Mouse (Mus musculus): Measurements from ENCODE around the gene Klhdc7a. TPM values are rescaled to one million over a fixed set of nuclear protein-coding genes. Genes with fewer than 3 reads are reported as not detected.
A peak's percentile ranks its signal among the peaks of the same experiment; 100 is the strongest.

The Klhdc7a gene
- polyA plus RNA-seq, 1 experiment from 2014 or later, result 0.03 TPM

DNA sequence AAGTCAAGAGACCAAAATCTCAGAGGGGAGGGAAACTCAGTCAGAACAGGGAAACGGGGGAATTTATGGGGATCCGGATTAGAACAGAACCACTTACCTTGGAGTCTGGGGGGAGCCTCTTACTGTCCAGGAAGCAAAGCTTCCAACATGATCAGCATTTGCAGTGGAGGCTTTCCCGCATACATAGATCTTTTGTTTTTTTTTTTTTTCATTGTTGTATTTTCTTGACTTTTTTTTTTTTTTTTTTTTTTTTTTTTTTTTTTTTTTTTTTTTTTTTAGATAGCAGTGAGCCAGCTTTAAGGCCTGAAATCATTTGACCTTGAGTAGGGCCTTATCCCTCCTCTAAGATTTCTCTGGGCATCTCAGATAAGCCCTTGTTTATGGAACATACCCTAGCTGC lies 8.6 kb downstream of the Klhdc7a start:
- DNase-seq (ENCODE audit: low spot score) (no peak), ATAC-seq (replicated peaks; ENCODE audit: low FRiP score) (no peak)
- no peak overlapping the region for H3K4me3 ChIP-seq (ENCODE audit: low read depth, low read length)
- no peak overlapping the region for H3K9ac ChIP-seq (ENCODE audit: low read length)
- no peaks in the 10 kb centered on the region for H3K9me3 ChIP-seq (ENCODE audit: control insufficient read depth, low read length)
- no peak overlapping the region for H3K4me2 ChIP-seq (ENCODE audit: low read depth, low read length, severe bottlenecking)
- H3K27ac ChIP-seq (ENCODE audit: low read depth, low read length), result no peak overlapping the region
- no peaks in the 10 kb centered on the region for H3K27me3 ChIP-seq (ENCODE audit: control insufficient read depth, insufficient read depth, low read length)
- H3K36me3 ChIP-seq (ENCODE audit: control insufficient read depth, insufficient read depth, low read length), result no peaks in the 10 kb centered on the region
- WGBS, result 97% methylated on average over 3 of the region's 3 CpGs
- H3K4me1 ChIP-seq (replicated peaks; ENCODE audit: control insufficient read depth, insufficient read depth, low read length), result no peaks in the 10 kb centered on the region

DNA sequence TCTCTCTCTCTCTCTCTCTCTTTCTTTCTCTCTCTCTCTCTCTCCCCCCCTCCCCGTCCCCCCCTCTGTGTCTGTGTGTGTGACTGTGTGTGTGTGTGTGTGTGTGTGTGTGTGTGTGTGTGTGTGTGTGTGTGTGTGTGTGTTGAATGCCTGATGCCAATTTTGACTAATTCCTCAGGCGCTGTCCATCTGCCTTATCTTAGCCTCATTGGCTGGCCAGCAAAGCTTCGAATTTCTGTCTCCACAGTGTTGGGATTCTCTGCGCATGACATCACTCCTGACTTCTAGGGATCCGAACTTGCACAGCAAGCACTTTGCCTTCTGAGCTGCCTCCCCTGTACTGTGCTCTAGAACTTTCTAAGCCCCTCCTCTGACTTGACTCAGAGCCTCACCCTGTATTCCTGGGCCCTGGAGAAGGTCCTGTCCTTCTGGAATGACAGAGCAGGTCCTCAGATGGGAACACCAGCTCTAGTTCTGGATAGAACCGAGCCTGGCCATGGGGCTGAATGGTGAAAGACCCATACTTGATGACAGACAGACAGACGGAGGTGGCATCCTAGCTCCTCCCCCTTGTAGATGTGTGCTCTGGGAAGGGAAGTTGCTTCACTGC lies 16.8 kb downstream of the Klhdc7a start:
- ATAC-seq (replicated peaks; ENCODE audit: low FRiP score) (no peak), DNase-seq (ENCODE audit: low spot score) (no peak)
- no peak overlapping the region for H3K9ac ChIP-seq (ENCODE audit: low read length)
- H3K4me3 ChIP-seq (ENCODE audit: low read depth, low read length), result no peak overlapping the region
- H3K36me3 ChIP-seq (ENCODE audit: control insufficient read depth, insufficient read depth, low read length), result no peaks in the 10 kb centered on the region
- whole genome bisulfite sequencing, result 62% methylated on average over 6 of the region's 7 CpGs
- no peak overlapping the region for H3K4me2 ChIP-seq (ENCODE audit: low read depth, low read length, severe bottlenecking)
- no peaks in the 10 kb centered on the region; the same call in 1 of the 2 replicates for H3K9me3 ChIP-seq (ENCODE audit: control insufficient read depth, low read length)
- no peaks in the 10 kb centered on the region; the same call in 1 of the 2 replicates for H3K27me3 ChIP-seq (ENCODE audit: control insufficient read depth, insufficient read depth, low read length)
- H3K27ac ChIP-seq (ENCODE audit: low read depth, low read length), result no peak overlapping the region
- peaks cover 2% of the 10 kb centered on the region; the same call in 1 of the 2 replicates for H3K4me1 ChIP-seq (replicated peaks; ENCODE audit: control insufficient read depth, insufficient read depth, low read length)

DNA sequence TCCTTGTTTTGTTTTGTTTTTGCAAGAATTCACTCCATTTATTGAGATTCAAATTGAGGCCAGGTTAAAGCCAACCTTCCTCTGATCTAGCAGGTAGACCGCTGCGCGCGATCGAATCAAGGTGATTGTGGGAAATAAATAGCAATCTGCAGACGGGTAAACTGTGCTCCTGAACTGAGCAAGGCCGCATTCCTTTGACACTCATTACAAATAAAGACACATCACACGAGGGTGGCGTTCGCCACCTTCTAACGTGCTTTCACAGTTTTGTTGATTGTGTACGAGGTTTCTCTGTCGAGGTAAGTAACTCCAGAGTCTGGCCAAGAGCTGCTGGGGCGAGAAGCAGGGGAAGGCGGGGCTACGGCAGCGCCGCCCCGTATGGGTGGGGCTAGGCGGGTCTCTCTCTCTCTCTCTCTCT lies 17.4 kb downstream of the Klhdc7a start:
- peak overlapping the region; percentile 19 for H3K4me3 ChIP-seq (ENCODE audit: low read depth, low read length)
- no peak overlapping the region for H3K9ac ChIP-seq (ENCODE audit: low read length)
- H3K27me3 ChIP-seq (ENCODE audit: control insufficient read depth, insufficient read depth, low read length), result no peaks in the 10 kb centered on the region; the same call in 1 of the 2 replicates
- DNase-seq (ENCODE audit: low spot score), result peak; percentile 71
- peak overlapping the region; percentile 58 for H3K4me2 ChIP-seq (ENCODE audit: low read depth, low read length, severe bottlenecking)
- no peaks in the 10 kb centered on the region; the same call in 1 of the 2 replicates for H3K9me3 ChIP-seq (ENCODE audit: control insufficient read depth, low read length)
- ATAC-seq (replicated peaks; ENCODE audit: low FRiP score), result no peak; the same call in 1 of the 2 replicates
- no peak overlapping the region for H3K27ac ChIP-seq (ENCODE audit: low read depth, low read length)
- peaks cover 2% of the 10 kb centered on the region; the same call in 1 of the 2 replicates for H3K4me1 ChIP-seq (replicated peaks; ENCODE audit: control insufficient read depth, insufficient read depth, low read length)
- H3K36me3 ChIP-seq (ENCODE audit: control insufficient read depth, insufficient read depth, low read length), result no peaks in the 10 kb centered on the region
- 1% methylated on average over 20 of the region's 20 CpGs for WGBS

DNA sequence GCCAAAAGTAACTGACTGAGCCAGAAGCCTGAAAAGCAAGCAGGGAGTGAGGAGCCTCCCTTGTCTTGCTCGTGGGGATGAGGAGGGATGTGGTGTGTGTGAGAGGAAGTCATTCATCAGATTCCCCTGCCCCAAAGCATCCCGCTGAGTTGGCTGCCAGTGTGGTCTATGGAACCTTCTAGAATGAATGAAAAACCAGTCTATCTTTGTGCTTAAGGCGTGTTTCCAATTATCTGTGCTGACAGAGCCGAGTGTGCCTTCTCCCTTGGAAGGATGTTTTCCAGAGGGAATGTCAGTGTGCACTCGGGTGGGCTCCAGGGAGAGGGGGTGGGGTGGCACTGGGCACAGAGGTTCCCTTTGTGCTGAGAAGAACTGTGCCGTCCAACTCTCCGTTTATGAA lies 19.2 kb downstream of the Klhdc7a start:
- Histone ChIP-seq H3K36me3 (ENCODE audit: control insufficient read depth, insufficient read depth, low read length) (no peaks in the 10 kb centered on the region), H3K27ac (ENCODE audit: low read depth, low read length) (no peak overlapping the region), H3K4me3 (ENCODE audit: low read depth, low read length) (no peak overlapping the region), H3K27me3 (ENCODE audit: control insufficient read depth, insufficient read depth, low read length) (no peaks in the 10 kb centered on the region; the same call in 1 of the 2 replicates), H3K4me1 (replicated peaks; ENCODE audit: control insufficient read depth, insufficient read depth, low read length) (peaks cover 2% of the 10 kb centered on the region; the same call in 1 of the 2 replicates), H3K4me2 (ENCODE audit: low read depth, low read length, severe bottlenecking) (no peak overlapping the region), H3K9me3 (ENCODE audit: control insufficient read depth, low read length) (no peaks in the 10 kb centered on the region; the same call in 1 of the 2 replicates), H3K9ac (ENCODE audit: low read length) (no peak overlapping the region)
- no peak for ATAC-seq (replicated peaks; ENCODE audit: low FRiP score)
- WGBS, result 21% methylated on average over 7 of the region's 7 CpGs
- no peak for DNase-seq (ENCODE audit: low spot score)

DNA sequence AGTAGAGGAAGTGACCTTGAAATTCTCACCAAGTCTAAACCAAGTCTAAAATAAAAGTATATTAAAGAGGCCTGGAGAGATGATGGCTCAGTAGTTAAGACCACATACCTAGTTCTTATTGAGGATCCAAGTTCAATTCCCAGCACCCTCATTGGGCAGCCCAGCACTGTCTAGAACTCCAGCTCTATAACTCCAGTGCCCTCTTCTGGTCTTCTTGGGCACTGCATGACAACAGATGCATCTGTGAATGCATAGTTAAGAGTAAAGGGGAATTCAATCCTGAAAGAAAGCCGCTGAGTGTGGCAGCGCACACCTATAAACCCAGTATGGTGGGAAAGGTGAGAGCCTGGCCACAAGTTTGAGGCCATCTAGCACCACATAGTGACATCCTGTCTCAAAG lies 20.5 kb downstream of the Klhdc7a start:
- H3K9ac ChIP-seq (ENCODE audit: low read length), result no peak overlapping the region
- 91% methylated on average over 2 of the region's 2 CpGs for WGBS
- no peaks in the 10 kb centered on the region for H3K36me3 ChIP-seq (ENCODE audit: control insufficient read depth, insufficient read depth, low read length)
- no peaks in the 10 kb centered on the region for H3K9me3 ChIP-seq (ENCODE audit: control insufficient read depth, low read length)
- H3K4me3 ChIP-seq (ENCODE audit: low read depth, low read length), result no peak overlapping the region
- no peak overlapping the region for H3K4me2 ChIP-seq (ENCODE audit: low read depth, low read length, severe bottlenecking)
- no peaks in the 10 kb centered on the region; the same call in 1 of the 2 replicates for H3K27me3 ChIP-seq (ENCODE audit: control insufficient read depth, insufficient read depth, low read length)
- ATAC-seq (replicated peaks; ENCODE audit: low FRiP score) (no peak), DNase-seq (ENCODE audit: low spot score) (no peak)
- peaks cover 2% of the 10 kb centered on the region; the same call in 1 of the 2 replicates for H3K4me1 ChIP-seq (replicated peaks; ENCODE audit: control insufficient read depth, insufficient read depth, low read length)
- H3K27ac ChIP-seq (ENCODE audit: low read depth, low read length), result no peak overlapping the region

DNA sequence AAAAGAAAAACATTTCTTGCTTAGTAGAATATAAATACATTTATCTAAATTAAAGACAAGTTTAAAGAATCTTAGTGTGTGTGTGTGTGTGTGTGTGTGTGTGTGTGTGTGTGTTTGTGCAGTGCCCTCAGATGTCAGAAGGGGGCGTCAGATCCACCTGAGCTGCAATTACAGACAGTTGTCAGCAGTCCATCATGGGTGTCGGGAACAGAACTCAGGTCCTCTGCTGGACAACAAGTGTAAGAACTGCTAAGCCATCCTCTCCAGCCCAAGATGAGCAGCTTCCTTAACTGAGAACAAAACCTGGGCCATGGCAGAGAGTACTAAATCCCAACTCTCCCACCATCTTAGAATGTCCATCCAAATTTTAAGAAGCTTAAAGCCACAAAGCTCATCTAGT lies 26.0 kb downstream of the Klhdc7a start:
- no peak overlapping the region for H3K4me3 ChIP-seq (ENCODE audit: low read depth, low read length)
- no peaks in the 10 kb centered on the region for H3K9me3 ChIP-seq (ENCODE audit: control insufficient read depth, low read length)
- no peaks in the 10 kb centered on the region for H3K4me1 ChIP-seq (replicated peaks; ENCODE audit: control insufficient read depth, insufficient read depth, low read length)
- no peak overlapping the region for H3K9ac ChIP-seq (ENCODE audit: low read length)
- no peak overlapping the region for H3K27ac ChIP-seq (ENCODE audit: low read depth, low read length)
- WGBS, result 80% methylated on average over 2 of the region's 2 CpGs
- ATAC-seq (replicated peaks; ENCODE audit: low FRiP score) (no peak), DNase-seq (ENCODE audit: low spot score) (no peak)
- no peaks in the 10 kb centered on the region for H3K27me3 ChIP-seq (ENCODE audit: control insufficient read depth, insufficient read depth, low read length)
- no peak overlapping the region for H3K4me2 ChIP-seq (ENCODE audit: low read depth, low read length, severe bottlenecking)
- H3K36me3 ChIP-seq (ENCODE audit: control insufficient read depth, insufficient read depth, low read length), result no peaks in the 10 kb centered on the region

DNA sequence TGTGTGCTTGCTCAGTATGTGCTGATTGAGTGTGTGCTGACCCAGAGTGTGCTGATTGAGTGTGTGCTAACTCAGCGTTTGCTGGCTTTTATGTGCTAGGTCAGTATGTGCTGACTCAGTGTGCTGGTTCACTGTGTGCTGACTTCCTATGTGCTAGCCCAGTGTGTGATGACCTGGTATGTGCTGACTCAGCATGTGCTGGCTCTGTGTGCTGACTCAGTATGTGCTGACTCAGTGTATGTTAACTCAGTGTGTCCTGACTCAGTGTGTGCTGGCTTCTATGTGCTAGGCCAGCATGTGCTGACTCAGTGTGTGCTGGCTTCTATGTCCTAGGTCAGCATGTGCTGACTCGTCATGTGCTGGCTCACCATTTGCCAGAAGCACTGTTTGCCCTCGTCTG lies 32.3 kb downstream of the Klhdc7a start:
- Histone ChIP-seq H3K4me3 (ENCODE audit: low read depth, low read length) (no peak overlapping the region), H3K4me1 (replicated peaks; ENCODE audit: control insufficient read depth, insufficient read depth, low read length) (peaks cover 3% of the 10 kb centered on the region; the same call in 1 of the 2 replicates), H3K27ac (ENCODE audit: low read depth, low read length) (no peak overlapping the region), H3K9me3 (ENCODE audit: control insufficient read depth, low read length) (no peaks in the 10 kb centered on the region), H3K27me3 (ENCODE audit: control insufficient read depth, insufficient read depth, low read length) (0 out of 2 replicates have a peak, but pooled peaks cover 2% of the 10 kb centered on the region), H3K9ac (ENCODE audit: low read length) (no peak overlapping the region), H3K4me2 (ENCODE audit: low read depth, low read length, severe bottlenecking) (no peak overlapping the region), H3K36me3 (ENCODE audit: control insufficient read depth, insufficient read depth, low read length) (no peaks in the 10 kb centered on the region)
- 83% methylated on average over 3 of the region's 3 CpGs for WGBS
- DNase-seq (ENCODE audit: low spot score), result no peak
- ATAC-seq (replicated peaks; ENCODE audit: low FRiP score), result no peak

DNA sequence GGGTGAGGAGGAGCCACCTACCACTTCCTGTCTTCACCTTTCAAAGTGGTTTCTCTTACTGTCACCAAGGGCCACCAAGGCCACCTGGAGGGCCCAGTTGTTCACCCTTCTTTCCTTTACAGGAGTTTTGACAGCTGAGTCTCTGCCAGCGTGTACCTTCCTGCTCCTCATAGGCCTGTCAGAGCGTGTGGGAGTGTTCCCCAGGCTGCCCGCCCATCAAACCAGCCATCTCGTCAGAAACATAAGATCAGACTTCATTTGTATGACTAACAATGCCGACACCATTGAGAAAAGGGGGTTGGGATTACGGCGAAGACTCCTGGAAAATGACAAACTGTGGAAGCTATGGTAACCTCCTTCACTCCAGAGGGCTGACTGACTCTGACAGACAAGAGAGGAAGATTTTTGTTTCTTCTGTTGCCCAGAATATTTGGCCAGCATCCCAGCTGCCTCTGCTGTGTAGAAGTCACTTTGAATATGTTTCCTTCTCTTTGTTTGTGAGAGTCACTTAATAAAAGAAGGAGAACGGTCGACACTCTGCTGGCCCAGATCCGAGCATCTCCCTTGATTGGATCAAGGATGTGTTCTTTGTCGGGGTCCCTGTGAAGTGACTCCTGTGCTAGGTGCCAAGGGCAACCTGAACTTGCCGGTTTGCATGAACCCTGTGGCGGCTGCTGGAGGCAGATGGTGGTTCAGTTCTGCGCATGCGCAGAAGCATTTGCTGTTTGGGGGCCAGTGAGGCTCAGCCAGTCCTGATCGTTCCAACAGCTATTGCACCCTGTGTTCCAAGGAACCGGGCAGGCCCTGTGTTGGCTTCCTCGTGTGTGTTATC lies 34.6 kb downstream of the Klhdc7a start:
- Histone ChIP-seq H3K27me3 (ENCODE audit: control insufficient read depth, insufficient read depth, low read length) (0 out of 2 replicates have a peak, but pooled peaks cover 2% of the 10 kb centered on the region), H3K4me3 (ENCODE audit: low read depth, low read length) (no peak overlapping the region), H3K4me2 (ENCODE audit: low read depth, low read length, severe bottlenecking) (no peak overlapping the region), H3K36me3 (ENCODE audit: control insufficient read depth, insufficient read depth, low read length) (no peaks in the 10 kb centered on the region), H3K4me1 (replicated peaks; ENCODE audit: control insufficient read depth, insufficient read depth, low read length) (peaks cover 3% of the 10 kb centered on the region; the same call in 1 of the 2 replicates), H3K9me3 (ENCODE audit: control insufficient read depth, low read length) (no peaks in the 10 kb centered on the region), H3K27ac (ENCODE audit: low read depth, low read length) (no peak overlapping the region), H3K9ac (ENCODE audit: low read length) (no peak overlapping the region)
- ATAC-seq (replicated peaks; ENCODE audit: low FRiP score), result no peak
- WGBS, result 83% methylated on average over 18 of the region's 18 CpGs
- DNase-seq (ENCODE audit: low spot score), result no peak

All from forebrain, embryonic 11.5 days (tissue).